Mouse (Mus musculus) kidney, postnatal 0 days (tissue): Measurements from ENCODE around the gene Tmcc3. TPM values are rescaled to one million over a fixed set of nuclear protein-coding genes. Genes with fewer than 3 reads are reported as not detected.
A peak's percentile ranks its signal among the peaks of the same experiment; 100 is the strongest.

Source experiments
- ATAC-seq: fragments of 200-750 bp; cut with Nextera tagmentation; replicated peaks from 2 replicates; pipeline ENCODE4 v1.8.0; 2017; ENCODE audit warnings: low read depth, moderate number of reproducible peaks, moderate TSS enrichment, moderate library complexity; ENCODE audit not compliant: low FRiP score
- DNase-seq: peaks from one replicate; pipeline ENCODE4 v3.0.0-alpha.2; 2016; ENCODE audit warnings: low spot score
- H3K27ac ChIP-seq: fragments of 300-500 bp; sonication (generic); 2 replicates; pipeline ENCODE4 v1.5.1; 2014; ENCODE audit warnings: mild to moderate bottlenecking
- H3K27me3 ChIP-seq: fragments of 300-500 bp; sonication (generic); 2 replicates; pipeline ENCODE4 v1.6.1; 2014; ENCODE audit warnings: low read length, mixed read lengths; ENCODE audit not compliant: insufficient read depth
- H3K36me3 ChIP-seq: fragments of 300-500 bp; sonication (generic); 2 replicates; pipeline ENCODE4 v1.6.1; 2014; ENCODE audit warnings: low read length, mixed read lengths; ENCODE audit not compliant: insufficient read depth
- H3K4me1 ChIP-seq: fragments of 300-500 bp; sonication (generic); replicated peaks from 2 replicates; pipeline ENCODE4 v1.6.1; 2014; ENCODE audit warnings: antibody characterized with exemption, low read length, mixed read lengths; ENCODE audit not compliant: insufficient read depth
- H3K4me2 ChIP-seq: fragments of 300-500 bp; sonication (generic); 2 replicates; pipeline ENCODE4 v1.6.1; 2014; ENCODE audit warnings: mild to moderate bottlenecking, low read length, moderate library complexity, mixed read lengths
- H3K4me3 ChIP-seq: fragments of 300-500 bp; sonication (generic); replicated peaks from 2 replicates; pipeline ENCODE4 v1.5.1; 2014; ENCODE audit warnings: low read depth, low read length
- H3K9ac ChIP-seq: fragments of 300-500 bp; sonication (generic); 2 replicates; pipeline ENCODE4 v1.6.1; 2014; ENCODE audit warnings: low read depth, low read length
- H3K9me3 ChIP-seq: fragments of 300-500 bp; sonication (generic); replicated peaks from 2 replicates; pipeline ENCODE4 v1.6.1; 2016; ENCODE audit warnings: low read length, inconsistent platforms, mixed read lengths
- CTCF ChIP-seq: IDR thresholded peaks from 2 replicates; pipeline ENCODE4 v1.5.1; 2016; ENCODE audit warnings: antibody characterized with exemption, low read depth, mild to moderate bottlenecking, moderate library complexity
- WGBS: fragments of 180-500 bp; shearing (Covaris S2); extraction: QIAGEN DNeasy Blood & Tissue Kit; methylation state at CpG from one replicate; pipeline ENCODE4 v1.1.7; 2014; 5-methylcytosine and 5-hydroxymethylcytosine counted together
- polyA plus RNA-seq: library from polyadenylated mRNA; unstranded; fragments of >200 nt; fragmentation: Nextera tagmentation; extraction: Ambion mirVana; gene quantifications from 2 replicates; pipeline ENCODE4 v1.2.1, GENCODE M21; 2015

The Tmcc3 gene
- polyA plus RNA-seq, 1 experiment from 2014 or later: 7.9 TPM

GRCm38 (mm10) chr10:94406821-94407220, 95.1 kb downstream of the Tmcc3 start:
- no peaks in the 10 kb centered on the region for H3K36me3 ChIP-seq
- H3K27me3 ChIP-seq: no peaks in the 10 kb centered on the region
- no peaks in the 10 kb centered on the region for H3K4me1 ChIP-seq
- DNase-seq (no peak), ATAC-seq (no peak)
- WGBS: 82% methylated on average over 7 of the region's 7 CpGs
- H3K9ac ChIP-seq: no peak overlapping the region
- no peak overlapping the region for H3K4me2 ChIP-seq
- no peaks in the 10 kb centered on the region for H3K9me3 ChIP-seq
- TF ChIP-seq CTCF: no peak
- no peak overlapping the region for H3K4me3 ChIP-seq
- H3K27ac ChIP-seq: no peak overlapping the region

DNA sequence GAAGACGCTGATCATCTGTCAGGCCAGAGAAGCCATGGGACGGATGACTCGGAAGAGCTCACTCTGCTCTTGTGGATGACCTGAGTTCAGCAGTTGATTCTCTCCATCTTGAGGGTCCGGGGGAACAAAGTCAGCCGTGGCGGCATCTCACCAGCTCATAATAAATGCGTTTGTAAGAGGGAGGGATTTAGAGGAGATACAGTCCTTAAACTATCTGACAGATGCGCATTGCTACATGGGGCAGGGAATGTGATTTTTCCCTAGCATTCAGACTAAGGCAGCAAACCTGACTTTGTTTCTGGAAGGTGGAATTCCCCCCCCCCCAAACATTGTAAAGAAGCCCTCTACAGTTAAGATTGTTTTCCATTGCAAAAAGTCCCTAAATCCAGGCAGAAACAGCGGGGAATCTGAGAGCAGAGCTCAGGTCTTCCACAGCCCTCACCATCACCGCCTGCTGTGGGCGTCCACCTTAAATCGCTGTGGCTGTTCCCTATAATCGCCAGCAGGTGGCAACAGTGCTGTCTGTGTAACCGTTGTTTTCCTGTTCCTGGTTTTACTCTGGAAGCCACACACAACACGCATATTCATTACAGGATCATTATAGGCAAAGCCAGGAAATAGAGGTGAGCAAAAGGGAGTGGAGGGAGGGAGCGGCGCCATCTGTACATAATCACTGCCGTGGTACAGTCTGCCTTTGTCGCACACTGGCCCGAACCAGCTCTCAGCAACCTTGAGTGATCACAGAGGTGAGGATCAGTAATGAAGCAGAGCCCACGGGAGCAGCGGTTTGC, 96.8 kb downstream of the Tmcc3 start:
- Histone ChIP-seq H3K36me3 (no peaks in the 10 kb centered on the region), H3K4me1 (peaks cover 1% of the 10 kb centered on the region; the same call in 1 of the 2 replicates), H3K27ac (0 out of 2 replicates have a peak overlapping the region, but pooled peaks have one; percentile 8), H3K9me3 (no peaks in the 10 kb centered on the region), H3K27me3 (no peaks in the 10 kb centered on the region), H3K9ac (no peak overlapping the region), H3K4me3 (peak overlapping the region; percentile 11; the same call in 1 of the 2 replicates), H3K4me2 (peak overlapping the region; percentile 48)
- TF ChIP-seq CTCF: peak; percentile 98
- 23% methylated on average over 22 of the region's 22 CpGs for WGBS
- DNase-seq: peak; percentile 94
- peak; percentile 67 for ATAC-seq

- no peaks in the 10 kb centered on the region for H3K9me3 ChIP-seq
- ATAC-seq (no peak), DNase-seq (peak; percentile 82)
- no peaks in the 10 kb centered on the region for H3K36me3 ChIP-seq
- no peak for TF ChIP-seq CTCF
- H3K4me2 ChIP-seq: no peak overlapping the region
- no peak overlapping the region for H3K4me3 ChIP-seq
- H3K4me1 ChIP-seq: peaks cover 10% of the 10 kb centered on the region
- no peaks in the 10 kb centered on the region for H3K27me3 ChIP-seq
- 42% methylated on average over 6 of the region's 6 CpGs for WGBS
- H3K27ac ChIP-seq: 0 out of 2 replicates have a peak overlapping the region, but pooled peaks have one; percentile 4
- no peak overlapping the region for H3K9ac ChIP-seq
Observed at GRCm38 (mm10) chr10:94409661-94410060, 97.9 kb downstream of the Tmcc3 start.

DNA sequence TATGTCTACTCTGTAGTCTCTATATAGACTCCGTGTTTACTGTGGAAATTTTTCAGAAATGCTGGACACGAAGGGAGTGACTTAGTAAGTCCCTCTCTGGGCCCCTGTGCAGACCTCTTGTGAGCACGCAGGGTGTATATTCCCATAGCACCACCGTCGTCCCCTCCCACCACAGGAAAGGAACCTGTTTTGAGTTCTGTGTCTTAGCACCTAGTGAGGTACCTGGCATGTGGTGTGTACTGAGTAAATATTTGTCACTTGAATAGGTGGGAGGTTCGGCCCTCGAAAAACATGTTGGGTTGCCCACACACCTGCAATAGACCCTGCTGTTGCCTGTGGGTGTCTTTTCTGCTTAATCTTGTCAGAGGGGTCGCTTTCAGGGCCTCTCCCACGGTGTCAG, 99.8 kb downstream of the Tmcc3 start:
- H3K27me3 ChIP-seq: no peaks in the 10 kb centered on the region
- no peak overlapping the region for H3K27ac ChIP-seq
- H3K36me3 ChIP-seq: no peaks in the 10 kb centered on the region
- no peak for TF ChIP-seq CTCF
- no peak for ATAC-seq
- no peak overlapping the region for H3K9ac ChIP-seq
- H3K9me3 ChIP-seq: no peaks in the 10 kb centered on the region
- H3K4me2 ChIP-seq: no peak overlapping the region
- WGBS: 84% methylated on average over 9 of the region's 9 CpGs
- H3K4me1 ChIP-seq: peaks cover 14% of the 10 kb centered on the region
- H3K4me3 ChIP-seq: no peak overlapping the region
- no peak for DNase-seq

- H3K4me2 ChIP-seq: no peak overlapping the region
- TF ChIP-seq CTCF: no peak
- H3K9me3 ChIP-seq: no peaks in the 10 kb centered on the region
- WGBS: 33% methylated on average over 8 of the region's 8 CpGs
- H3K9ac ChIP-seq: no peak overlapping the region
- H3K27me3 ChIP-seq: no peaks in the 10 kb centered on the region
- peak; percentile 80 for DNase-seq
- no peak for ATAC-seq
- H3K4me3 ChIP-seq: no peak overlapping the region
- H3K36me3 ChIP-seq: no peaks in the 10 kb centered on the region
- 0 out of 2 replicates have a peak overlapping the region, but pooled peaks have one; percentile 8 for H3K27ac ChIP-seq
- peaks cover 14% of the 10 kb centered on the region for H3K4me1 ChIP-seq
Observed at GRCm38 (mm10) chr10:94413770-94414651, 102.3 kb downstream of the Tmcc3 start.
